Mouse (Mus musculus): ENCODE measurements around the gene Copg2.

DNA sequence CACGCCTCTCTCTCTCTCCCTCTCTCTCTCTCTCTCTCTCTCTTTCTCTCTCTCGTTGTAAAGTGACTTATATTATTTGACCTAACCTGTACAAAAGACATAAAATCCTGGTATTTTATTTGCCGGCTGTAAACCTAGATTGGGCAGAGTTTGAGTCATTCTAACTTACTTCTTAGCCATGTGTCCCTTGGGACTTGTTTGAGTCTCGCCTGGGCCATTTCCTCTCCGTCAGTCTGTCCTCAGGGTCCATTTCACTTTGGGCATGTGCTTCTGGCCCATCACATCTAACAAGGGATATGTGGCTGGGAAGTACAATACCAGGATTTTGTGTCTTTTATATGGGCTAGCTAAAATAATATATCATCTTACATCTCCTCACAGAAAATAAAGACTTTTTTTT, 8.3 kb upstream of the Copg2 start:
- TF ChIP-seq EP300 (IDR thresholded peaks at IDR 0.05; ENCODE audit: low read depth) (no peak), CTCF (IDR thresholded peaks at IDR 0.05; ENCODE audit: low read depth) (no peak)

Data from liver, embryonic 14.5 days (tissue).